Mouse (Mus musculus) left cerebral cortex, postnatal 10 days (tissue): ENCODE results near the gene Fhad1. TPM values are rescaled to one million over a fixed set of nuclear protein-coding genes. Genes with fewer than 3 reads are reported as not detected.

ENCODE experiments used
- DNase-seq, 2 experiments: peaks; one replicate each; pipeline ENCODE4 v3.0.0; 2021 to 2022; ENCODE audit warnings: low spot score in 2 of 2, mixed read lengths in 1 of 2; ENCODE audit errors: extremely low spot score in 1 of 2
- intact Hi-C: fragments of 180-260 bp; cut with DNase I; formaldehyde crosslinking; loops from one replicate; pipeline ENCODE4 v1.15.1; 2025
- total RNA-seq, 2 experiments: library from RNA; stranded (reverse); gene quantifications; 2 replicates each; pipeline ENCODE4 v1.2.3; 2021

The Fhad1 gene
- total RNA-seq, 2 experiments from 2014 or later, result 2.3 to 2.7 TPM

GRCm38 (mm10) chr4:141993347-141994061 is 21.4 kb downstream of the Fhad1 start:
- no peak for DNase-seq
- intact Hi-C loops, result no loop called here

- intact Hi-C loops, result no loop called here
- no peak for DNase-seq
Measured at GRCm38 (mm10) chr4:141992530-141993204, 22.2 kb downstream of the Fhad1 start.

- intact Hi-C loops, result no loop called here
Measured at GRCm38 (mm10) chr4:141988178-141988577, 26.7 kb downstream of the Fhad1 start.

GRCm38 (mm10) chr4:141983689-141984088 is 31.2 kb downstream of the Fhad1 start:
- DNase-seq, result peak in 1 of 2 experiments; percentile 46
- intact Hi-C loops, result no loop called here

More at GRCm38 (mm10) chr4:141988178-141988577, 26.7 kb downstream of the Fhad1 start:
- DNase-seq, result peak in 1 of 2 experiments; percentile 12

- intact Hi-C loops, result no loop called here
Measured at GRCm38 (mm10) chr4:141981475-141981874, 33.4 kb downstream of the Fhad1 start.

GRCm38 (mm10) chr4:141978582-141978981 is 36.3 kb downstream of the Fhad1 start:
- peak in 1 of 2 experiments; percentile 8 for DNase-seq
- intact Hi-C loops, result no loop called here

More at GRCm38 (mm10) chr4:141981475-141981874, 33.4 kb downstream of the Fhad1 start:
- peak in 1 of 2 experiments; percentile 21 for DNase-seq

GRCm38 (mm10) chr4:141977346-141977745 is 37.5 kb downstream of the Fhad1 start:
- DNase-seq, result peak in 1 of 2 experiments; percentile 4
- intact Hi-C loops, result no loop called here

GRCm38 (mm10) chr4:141976163-141976562 is 38.7 kb downstream of the Fhad1 start:
- intact Hi-C loops, result no loop called here
- DNase-seq, result peak in 1 of 2 experiments; percentile 69

- intact Hi-C loops, result no loop called here
- DNase-seq, result peak in 1 of 2 experiments; percentile 62
Measured at GRCm38 (mm10) chr4:141964575-141964974, 50.3 kb downstream of the Fhad1 start.

- no peak for DNase-seq
- intact Hi-C loops, result no loop called here
Measured at GRCm38 (mm10) chr4:141963907-141964306, 51.0 kb downstream of the Fhad1 start.

- intact Hi-C loops, result no loop called here
- peak in 1 of 2 experiments; percentile 79 for DNase-seq
Measured at GRCm38 (mm10) chr4:141962811-141963685, 51.8 kb downstream of the Fhad1 start.

- intact Hi-C loops, result no loop called here
- DNase-seq, result peak in 1 of 2 experiments; percentile 14
Measured at GRCm38 (mm10) chr4:141960037-141960436, 54.8 kb downstream of the Fhad1 start.

- intact Hi-C loops, result no loop called here
- no peak for DNase-seq
Measured at GRCm38 (mm10) chr4:141959615-141960014, 55.3 kb downstream of the Fhad1 start.

GRCm38 (mm10) chr4:141958614-141959375 is 56.1 kb downstream of the Fhad1 start:
- intact Hi-C loops, result loop anchor here (1.0 kb wide), 1 partner anchor 101 kb away; no protein-coding TSS in a partner anchor
- peak in 1 of 2 experiments; percentile 44 for DNase-seq

- peak; percentile 81 to 91 for DNase-seq
- intact Hi-C loops, result loop anchor here (1.0 kb wide), 1 partner anchor 101 kb away; no protein-coding TSS in a partner anchor
Measured at GRCm38 (mm10) chr4:141958188-141958587, 56.7 kb downstream of the Fhad1 start.

GRCm38 (mm10) chr4:141957740-141958139 is 57.1 kb downstream of the Fhad1 start:
- DNase-seq, result peak in 1 of 2 experiments; percentile 61
- intact Hi-C loops, result loop anchor here (1.0 kb wide), 1 partner anchor 100 kb away; no protein-coding TSS in a partner anchor

- no peak for DNase-seq
- intact Hi-C loops, result no loop called here
Measured at GRCm38 (mm10) chr4:141956931-141957330, 58.0 kb downstream of the Fhad1 start.
